Mouse (Mus musculus) erythroblast, adult 5-6 weeks (primary cell): ENCODE data around the gene Lmbr1. TPM values are rescaled to one million over a fixed set of nuclear protein-coding genes. Genes with fewer than 3 reads are reported as not detected.
"Not testable (repeated sequence)": the region's sequence is repeated elsewhere in the genome, so short reads cannot be mapped to it uniquely, and the experiment has no call there.

ENCODE experiments used
- ATAC-seq: replicated peaks from 2 replicates; pipeline ENCODE4 v1.8.0; 2016; ENCODE audit warnings: moderate number of reproducible peaks, mild to moderate bottlenecking, moderate TSS enrichment, inconsistent platforms; ENCODE audit not compliant: poor library complexity, low FRiP score, severe bottlenecking
- total RNA-seq, 2 experiments: library from RNA; stranded (forward) in 1 of 2; stranded (reverse) in 1 of 2; fragments of 150-400 nt in 1 of 2; fragments of 200-764, 138-1000 nt in 1 of 2; gene quantifications; 2 replicates each; pipeline versions ENCODE4 v1.2.3 to v1.2.4; 2015 to 2017; ENCODE audit warnings: low replicate concordance in 2 of 2

Gene Lmbr1
- total RNA-seq (2015; ENCODE audit: low replicate concordance) (0.58 TPM in 1 of 2 replicates, not detected in the other), total RNA-seq (2017; ENCODE audit: low replicate concordance) (0.70 and 2.1 TPM in 2 replicates)

DNA sequence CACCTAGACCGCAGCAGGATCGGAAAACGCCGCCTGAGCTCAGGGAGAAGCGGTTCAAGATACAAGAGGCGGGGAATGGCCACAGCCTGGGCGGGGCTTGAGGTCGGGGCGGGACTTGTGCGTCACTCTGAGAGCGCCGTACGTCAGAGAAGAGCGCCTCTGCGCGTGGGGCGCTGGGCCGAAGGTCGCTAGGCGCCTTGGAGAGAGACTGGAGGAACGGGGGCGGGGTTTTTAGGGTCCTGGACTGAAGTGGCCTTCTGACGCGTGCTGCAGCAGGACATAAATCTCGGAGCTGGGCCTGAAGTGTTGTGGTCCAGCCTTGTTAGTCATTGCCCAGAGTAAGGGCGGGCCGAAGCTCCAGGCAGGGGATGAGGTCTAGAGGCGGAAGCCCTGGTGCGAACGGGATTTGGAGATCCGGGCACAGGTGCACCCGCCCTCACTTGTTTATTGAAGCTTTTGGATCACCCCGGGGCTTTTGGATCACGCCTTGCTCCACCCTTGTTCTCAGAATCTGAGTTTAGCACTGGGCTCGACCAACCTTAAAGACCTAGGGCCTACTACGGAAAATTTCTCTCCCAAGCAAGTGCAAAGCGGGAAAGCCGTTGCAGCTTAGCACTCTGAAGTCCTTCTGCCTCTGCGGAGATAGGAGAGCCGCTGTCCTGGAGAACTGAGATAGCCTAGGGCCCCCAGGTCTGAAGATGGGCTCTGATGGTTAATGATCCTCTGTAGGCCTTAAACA, at the start of gene Lmbr1:
Gene Lmbr1, minus strand, starts transcription at position 93 of the 739 bp plus-strand sequence.
- peak; percentile 96 for ATAC-seq

DNA sequence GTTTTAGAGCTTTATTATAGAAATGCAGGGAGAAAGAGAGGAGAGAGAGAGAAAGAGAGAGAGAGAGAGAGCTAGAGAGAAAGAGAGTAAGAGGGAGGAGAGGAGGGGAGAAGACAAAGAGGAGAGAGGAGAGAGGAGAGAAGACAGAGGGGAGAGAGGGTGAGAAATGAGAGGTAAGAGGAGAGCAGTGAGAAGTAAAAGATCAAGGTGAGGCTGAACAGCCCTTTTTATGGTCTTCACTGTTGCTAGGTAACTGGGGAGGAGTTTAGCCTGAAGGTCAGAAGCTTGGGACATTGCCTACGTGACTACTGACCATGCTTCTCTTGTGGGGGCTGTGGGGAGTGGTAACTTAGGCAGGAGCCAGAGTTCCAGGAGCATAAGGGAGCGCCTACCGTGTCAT, 45.1 kb upstream of the Lmbr1 start:
- ATAC-seq: not testable (repeated sequence)

DNA sequence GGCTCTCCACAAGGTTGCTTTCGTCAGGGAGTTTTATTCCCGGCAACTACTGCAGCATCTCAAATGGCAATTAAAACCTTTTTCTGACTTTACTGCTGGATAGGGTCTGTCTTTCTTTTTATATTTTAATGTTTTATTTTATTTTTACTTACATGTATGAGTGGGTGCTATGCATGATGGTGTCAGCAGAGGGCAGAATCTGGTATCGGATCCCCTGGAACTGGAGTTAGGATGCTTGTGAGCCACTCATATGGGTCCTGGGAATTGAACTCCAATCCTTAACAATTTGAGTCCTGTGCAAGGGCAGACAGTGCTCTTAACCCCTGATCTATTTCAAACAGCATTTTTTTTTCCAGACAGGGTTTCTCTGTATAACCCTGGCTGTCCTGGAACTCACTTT, 34.9 kb upstream of the Lmbr1 start:
- ATAC-seq: no peak

DNA sequence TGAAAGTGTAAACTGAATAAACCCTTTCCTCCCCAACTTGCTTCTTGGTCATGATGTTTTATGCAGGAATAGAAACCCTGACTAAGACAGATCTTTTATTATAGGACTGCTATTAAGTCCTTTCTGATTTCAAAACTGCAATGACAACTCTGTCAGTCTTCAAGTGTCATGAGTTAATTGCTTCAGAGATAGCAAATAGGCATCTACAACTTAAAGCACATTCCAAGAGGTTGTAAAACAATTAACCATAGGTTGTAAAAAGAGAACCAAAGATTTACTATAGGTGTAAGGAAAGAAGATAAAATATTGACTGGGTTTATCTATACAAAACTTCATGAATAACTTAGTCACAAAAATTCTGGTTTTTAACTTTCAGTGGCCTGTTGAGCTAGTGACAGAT, 32.7 kb upstream of the Lmbr1 start:
- no peak for ATAC-seq

DNA sequence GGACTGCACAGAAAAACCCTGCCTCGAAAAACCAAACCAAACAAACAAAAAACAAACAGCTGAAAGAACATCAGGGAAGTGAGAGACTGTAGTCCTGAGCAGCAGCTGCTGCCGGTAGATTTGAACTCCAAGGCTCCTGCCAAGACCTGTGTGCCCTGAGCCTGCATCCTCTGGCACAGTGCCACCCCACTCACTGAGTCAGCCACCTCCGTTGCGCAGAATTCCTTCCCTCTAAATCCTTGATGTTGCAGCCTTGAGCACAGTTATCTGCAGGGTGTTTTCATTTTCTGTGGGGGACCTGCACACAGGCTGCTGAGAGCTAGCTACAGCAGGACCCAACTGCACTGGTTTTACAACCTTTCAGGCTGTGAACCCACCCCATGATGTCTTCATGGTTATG, 20.2 kb upstream of the Lmbr1 start:
- ATAC-seq: no peak

DNA sequence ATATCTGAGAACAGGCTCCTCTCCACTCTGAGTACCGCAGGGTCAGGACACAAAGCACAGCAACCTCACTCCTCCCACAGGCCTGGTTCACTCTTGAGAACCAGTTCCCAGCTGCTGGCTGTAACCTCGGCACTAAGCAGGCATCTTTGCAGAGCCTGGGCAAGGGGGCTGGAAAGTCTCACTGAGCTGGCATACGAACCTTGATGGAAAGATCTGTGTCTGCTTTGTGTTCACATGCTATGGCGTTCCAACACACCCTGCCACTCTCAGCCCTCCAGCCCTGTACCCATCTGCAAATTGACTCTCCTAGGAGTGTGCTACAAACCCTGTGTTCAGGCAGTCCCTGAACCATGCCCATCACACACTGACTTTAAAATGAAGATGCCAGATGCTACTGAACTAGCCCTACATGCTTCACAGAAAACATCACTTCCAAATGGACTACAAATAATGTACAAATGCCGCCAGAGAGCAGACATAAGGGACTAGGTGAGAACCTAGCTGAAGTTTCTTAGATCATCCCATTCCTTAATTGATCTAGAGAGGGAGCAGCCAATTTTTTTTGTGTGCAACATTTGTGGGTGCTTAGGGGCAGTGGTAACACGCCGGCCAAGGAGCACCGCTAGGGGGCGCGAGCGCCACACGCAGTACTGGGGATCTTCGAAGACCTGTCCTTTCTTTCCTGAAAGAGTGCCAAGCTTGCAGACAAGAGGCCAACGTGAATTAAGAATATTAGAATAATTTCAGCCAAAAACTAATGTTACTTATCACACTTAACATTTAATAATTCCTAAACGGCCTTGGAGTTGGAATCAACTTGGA, 11.0 kb upstream of the Lmbr1 start:
- ATAC-seq: no peak; the same call in 1 of the 2 replicates

DNA sequence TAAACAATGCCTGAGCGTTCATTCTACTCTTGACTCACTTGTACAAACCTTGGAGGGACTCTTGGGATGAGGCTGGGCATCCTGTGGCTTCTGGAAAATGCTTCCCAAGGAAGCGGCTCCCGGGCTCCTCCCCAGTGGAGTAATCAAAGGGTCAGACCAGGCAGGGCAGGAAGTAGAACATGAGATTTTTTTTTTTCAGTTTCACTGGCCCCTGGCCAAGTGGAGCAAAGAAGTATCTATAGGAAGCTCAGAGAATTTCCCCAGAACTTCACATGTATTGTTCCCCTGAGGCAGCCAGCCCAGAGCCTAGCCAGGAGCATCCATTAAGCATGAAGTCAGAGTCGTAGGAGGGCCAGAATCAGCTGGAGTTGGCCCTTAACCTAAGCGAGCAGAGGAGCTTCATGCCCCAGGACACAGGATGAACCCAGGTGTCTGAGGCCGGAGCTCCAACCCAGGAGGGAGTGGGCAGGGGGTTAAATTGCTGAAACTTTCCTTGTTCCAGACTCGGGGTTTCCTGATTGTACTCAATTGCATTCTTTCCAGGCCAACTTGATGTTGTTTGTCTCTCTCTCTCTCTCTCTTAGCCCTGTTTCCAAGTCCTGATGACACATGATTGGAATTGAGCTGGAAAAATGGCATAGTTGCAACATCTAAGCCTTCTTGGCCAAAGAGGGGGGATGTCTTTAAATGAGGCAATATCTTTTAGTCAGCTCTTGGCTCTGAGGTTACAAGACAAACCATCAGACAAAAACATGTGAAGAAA, 10.2 kb upstream of the Lmbr1 start:
- no peak for ATAC-seq

DNA sequence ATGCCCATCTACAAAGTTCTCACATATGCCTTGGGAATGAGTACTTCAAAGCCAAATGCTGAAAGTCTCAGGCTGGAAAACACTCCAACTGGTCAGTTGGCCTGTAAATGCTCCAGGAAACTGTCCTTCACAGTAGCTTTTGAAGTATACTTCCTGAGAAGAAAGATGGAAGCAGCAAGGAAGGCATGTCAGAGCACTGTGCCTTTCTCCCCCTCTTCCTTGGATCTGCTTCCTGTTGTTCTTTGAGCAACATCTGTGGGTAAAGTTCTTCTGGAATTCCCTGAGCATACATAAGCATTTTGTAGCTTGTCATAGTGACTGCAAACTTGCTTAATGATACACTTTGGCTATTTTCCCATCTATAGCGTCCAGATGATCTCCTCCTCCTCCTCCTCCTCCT, 9.4 kb upstream of the Lmbr1 start:
- ATAC-seq: no peak

DNA sequence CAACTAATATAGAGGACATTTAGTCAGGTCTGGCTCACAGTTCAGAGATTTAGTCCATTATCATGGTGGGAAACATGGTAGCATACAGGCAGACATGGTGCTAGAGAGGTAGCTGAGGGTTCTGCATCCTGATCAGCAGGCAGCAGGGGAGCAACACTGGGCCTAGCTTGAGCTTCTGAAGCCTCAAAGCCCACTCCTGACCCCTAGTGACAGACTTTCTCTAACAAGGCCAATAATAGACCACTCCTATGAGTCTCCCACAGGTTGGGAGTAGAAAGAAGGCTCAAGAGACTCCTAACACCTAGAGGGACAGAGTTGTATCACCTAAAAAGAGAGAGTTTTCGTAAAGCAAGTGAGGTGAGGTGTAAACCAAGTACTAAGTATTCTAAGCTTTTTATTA, 4.6 kb upstream of the Lmbr1 start:
- ATAC-seq: no peak

DNA sequence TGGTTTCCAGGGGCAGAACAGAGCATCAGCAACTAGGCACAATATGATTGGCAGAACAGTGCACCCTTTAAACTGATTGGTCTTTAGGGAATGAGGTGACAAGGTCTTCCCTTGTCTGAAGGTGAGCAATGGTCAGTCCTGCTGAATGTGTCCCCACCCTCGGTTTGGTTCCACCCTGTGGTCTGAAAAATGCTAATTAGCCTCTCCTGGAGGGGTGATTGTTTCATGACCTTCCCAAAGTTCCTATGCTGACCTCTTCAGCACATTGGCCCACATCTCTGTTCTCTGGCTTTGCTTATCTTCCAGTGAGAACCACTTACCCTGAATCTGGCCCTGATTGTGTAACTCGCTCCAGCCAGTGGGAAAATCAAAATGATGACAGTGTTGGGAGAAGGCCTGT, 1.9 kb upstream of the Lmbr1 start:
- ATAC-seq: no peak

DNA sequence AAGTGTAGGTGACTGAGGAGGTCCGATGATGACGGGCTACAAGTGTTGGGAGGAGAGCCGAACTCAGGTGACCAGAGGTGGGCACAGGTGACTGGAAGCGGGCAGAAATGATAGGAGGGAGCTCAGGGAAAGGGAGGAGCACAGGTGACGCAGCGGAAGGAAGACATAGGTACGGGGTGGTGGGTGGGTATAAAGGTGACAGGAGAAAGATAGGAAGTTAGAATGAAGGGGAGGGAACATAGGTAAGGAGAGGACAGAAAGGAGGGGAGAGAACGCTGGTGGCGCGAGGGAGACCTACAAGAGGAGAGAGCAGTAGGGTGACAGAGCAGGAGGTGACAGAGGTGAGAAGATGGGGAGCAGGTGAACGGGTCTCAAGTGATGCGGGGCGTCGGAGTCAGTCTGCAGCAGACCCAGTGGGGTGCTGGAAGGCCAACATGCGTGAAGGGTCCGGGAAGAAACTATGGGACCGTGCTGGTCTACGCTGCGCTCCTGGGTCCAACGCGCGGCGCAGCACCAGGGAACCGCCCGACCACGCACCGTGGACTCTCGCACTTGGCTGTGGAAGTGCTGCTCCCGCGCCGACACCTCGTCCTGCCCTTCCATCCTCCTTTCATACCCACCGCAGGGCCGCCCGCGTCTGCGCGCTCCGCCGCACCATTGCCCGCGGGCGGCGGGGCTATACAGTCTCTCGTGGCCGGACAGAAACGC, 446 bp downstream of the Lmbr1 start:
- ATAC-seq: peak; percentile 63

DNA sequence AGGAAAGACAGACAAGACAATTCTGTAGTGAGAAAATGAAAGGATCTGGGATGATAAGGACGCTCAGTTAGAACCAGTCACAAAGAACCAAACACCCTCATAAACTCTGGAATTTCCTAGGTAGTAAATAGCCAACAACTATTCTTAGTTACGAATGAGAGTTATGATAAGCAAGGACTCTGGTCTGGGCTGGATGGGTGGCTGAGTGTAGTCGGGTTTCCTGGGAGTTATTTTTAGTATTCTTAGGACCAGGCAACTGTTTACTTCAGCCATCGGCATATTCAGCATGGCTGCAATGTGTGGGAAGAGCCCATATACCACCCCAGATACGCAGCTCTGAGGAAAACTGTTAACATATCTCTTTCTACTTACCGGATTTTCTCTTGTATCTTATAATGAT, 14.7 kb downstream of the Lmbr1 start:
- no peak for ATAC-seq

DNA sequence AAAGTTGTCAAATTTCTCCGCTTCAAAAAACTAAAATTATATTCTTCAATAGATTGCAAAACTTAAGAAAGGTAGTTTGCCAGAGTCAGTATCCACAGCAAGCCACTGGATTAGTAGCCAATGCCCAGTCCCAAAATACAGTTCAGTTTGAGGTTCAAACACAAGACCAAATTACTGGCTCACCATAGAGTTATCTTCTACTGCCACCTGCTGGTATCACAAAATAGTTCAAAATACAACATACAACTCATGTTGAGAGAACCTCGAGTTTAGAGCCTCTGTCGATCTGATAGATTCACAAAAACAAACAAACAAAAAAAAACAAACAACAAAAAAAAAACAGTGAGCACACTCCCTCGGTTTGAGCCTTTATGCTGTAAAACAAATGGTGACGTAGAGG, 42.4 kb downstream of the Lmbr1 start:
- ATAC-seq: no peak

DNA sequence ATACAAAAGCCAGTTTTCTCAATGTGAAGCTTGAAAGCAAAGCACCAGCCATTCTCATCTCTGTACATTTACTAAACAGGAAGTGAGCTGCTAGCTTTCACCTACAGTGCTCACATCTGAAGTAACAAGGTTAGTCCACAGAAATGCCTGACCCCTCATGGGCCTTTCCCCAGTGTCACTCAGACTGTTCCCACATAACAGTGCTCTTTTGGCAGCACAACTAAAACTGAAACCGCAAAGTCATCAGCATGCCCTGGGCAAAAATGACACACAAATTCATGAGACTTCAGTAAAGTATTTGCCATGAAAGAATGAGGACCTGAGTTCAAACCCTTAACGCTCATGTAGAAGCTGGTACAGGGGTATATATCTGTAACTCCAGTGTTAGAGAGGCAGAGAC, 55.7 kb downstream of the Lmbr1 start:
- no peak for ATAC-seq

DNA sequence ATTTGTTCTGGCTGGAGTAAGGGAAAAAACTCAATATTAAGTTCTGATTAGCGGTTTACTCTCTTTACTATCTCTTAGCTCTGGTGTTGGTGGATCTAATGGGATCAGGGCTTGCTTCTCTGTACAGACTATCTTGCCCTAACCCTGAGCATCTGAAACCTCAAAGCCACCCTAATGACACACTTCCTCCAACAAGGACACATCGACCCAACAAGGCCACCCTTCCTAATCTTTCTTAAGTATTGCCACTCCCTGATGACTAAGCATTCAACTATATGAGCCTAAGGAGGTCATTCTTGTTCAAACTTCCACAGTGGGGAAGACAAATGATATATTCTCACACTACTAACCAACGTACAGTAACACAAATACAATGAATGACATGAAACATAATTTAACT, 69.0 kb downstream of the Lmbr1 start:
- ATAC-seq: no peak

DNA sequence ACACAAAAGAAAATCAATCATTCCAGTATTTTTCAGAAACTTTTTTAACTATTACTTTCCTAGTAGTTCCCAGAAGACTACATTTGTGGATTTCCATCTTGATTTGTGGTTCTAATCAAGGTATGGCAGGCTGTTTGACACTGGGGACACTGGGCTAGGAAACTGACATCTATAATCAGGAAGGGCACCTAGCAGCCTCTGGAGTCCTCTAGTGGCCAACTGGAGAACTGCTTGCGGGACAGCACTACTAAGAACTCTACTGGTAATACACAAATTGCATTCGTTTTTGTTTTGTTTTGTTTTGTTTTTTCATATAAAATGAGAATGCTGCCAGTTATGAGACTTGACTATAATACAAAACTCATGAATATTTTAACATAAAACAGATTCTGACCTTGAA, 85.0 kb downstream of the Lmbr1 start:
- no peak; the same call in 1 of the 2 replicates for ATAC-seq

DNA sequence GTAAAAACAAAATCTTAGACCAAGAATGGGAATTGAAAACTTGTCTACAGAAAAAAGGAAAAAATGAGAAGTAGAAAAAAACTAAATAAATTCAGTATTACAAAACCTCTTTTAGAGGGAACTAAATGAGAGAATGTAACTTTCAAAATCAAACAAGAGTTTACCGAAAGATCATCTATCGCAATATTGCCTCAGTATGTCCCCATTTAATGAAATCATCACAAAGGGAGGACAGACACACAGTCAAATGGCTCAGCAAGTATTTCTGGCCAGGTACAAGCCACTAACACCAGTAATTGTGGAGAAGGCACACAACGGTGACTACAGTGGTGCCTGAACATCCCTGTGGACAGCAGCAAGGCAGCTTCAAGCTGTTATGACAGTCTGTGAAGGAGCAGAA, 88.1 kb downstream of the Lmbr1 start:
- no peak for ATAC-seq

DNA sequence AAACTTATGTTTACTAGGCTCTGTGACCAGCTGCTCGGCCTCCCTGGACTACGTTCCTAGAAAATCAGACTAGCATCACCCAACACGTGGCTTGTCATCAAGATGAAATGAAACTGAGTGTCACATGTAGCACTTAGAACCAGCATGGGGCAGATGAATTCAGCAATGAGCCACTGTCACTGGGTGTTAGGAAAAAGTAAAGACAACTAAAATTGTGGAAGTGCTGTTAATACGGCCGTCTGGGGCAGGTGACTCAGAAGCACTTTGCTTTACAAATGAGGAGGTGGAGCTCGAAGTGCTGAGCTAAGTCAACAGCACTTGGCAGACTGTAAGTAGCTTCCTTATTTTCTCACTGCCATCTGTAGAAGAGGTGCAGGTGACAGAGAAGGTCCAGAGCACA, 88.5 kb downstream of the Lmbr1 start:
- no peak for ATAC-seq

DNA sequence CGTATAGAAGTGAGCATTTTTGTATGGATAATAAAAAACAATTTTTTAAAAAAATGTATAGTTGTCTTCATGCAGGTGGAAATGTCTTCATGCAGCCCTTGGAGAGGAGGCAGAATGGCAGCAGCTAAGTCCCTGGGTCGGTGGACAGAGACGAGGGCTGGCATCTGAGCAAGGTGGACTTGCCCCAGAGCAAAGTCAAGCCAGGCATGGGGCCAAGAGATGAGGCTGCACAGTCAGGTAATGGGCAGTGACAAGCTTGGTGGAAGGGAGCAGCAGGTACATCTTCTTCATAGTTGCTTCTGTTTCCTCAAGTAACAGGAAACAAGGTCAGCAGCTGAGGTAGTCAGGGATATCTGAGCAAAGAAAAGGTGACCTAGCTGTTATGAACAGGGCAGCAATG, 97.1 kb downstream of the Lmbr1 start:
- no peak for ATAC-seq

DNA sequence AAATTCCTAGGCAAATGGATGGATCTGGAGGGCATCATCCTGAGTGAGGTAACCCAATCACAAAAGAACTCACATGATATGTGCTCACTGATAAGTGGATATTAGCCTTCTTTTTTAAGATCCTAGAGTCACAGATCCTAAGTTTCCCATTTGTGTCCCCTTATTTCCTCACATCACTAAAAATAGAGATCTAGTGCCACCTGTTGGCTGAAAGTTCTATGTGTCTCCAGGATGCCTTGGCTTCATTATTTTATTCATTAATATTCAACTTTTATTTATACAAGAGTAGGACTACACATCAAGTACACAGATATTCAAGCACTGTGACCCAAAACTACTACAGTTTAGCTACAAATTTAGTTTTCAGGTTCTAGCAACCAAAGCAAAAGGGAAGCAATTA, 103.4 kb downstream of the Lmbr1 start:
- ATAC-seq: no peak
